Mouse (Mus musculus): ENCODE measurements around the gene Stk32b. TPM values are rescaled to one million over a fixed set of nuclear protein-coding genes. Genes with fewer than 3 reads are reported as not detected.

Gene Stk32b
- polyA plus RNA-seq (2017; shearing (Covaris generic)): not detected

GRCm38 (mm10) chr5:37716505-37717372 lies at the start of gene Stk32b:
Stk32b (minus strand) TSS chr5:37717171.

GRCm38 (mm10) chr5:37735224-37735623 lies 18.3 kb upstream of the Stk32b start, which contains the start of gene Cytl1:
Cytl1 (plus strand) TSS chr5:37735519.

Other genes with a start within 250 kb of the Stk32b start
- gene Cytl1, start 18.3 kb upstream of the Stk32b start, polyA plus RNA-seq (2017; shearing (Covaris generic)): not detected
- gene Msx1, start 107.4 kb upstream of the Stk32b start, polyA plus RNA-seq (2017; shearing (Covaris generic)): not detected

Data from activated CD4-positive, CD25-positive, alpha-beta regulatory T cell, adult 9 weeks (primary cell).